Mouse (Mus musculus) left cerebral cortex, postnatal 10 days (tissue): ENCODE results near the gene Lrguk. TPM values are rescaled to one million over a fixed set of nuclear protein-coding genes. Genes with fewer than 3 reads are reported as not detected.

ENCODE experiments used
- DNase-seq, 2 experiments: peaks; one replicate each; pipeline ENCODE4 v3.0.0; 2021 to 2022; ENCODE audit warnings: low spot score in 2 of 2, mixed read lengths in 1 of 2; ENCODE audit errors: extremely low spot score in 1 of 2
- intact Hi-C: fragments of 180-260 bp; cut with DNase I; formaldehyde crosslinking; loops from one replicate; pipeline ENCODE4 v1.15.1; 2025
- total RNA-seq, 2 experiments: library from RNA; stranded (reverse); gene quantifications; 2 replicates each; pipeline ENCODE4 v1.2.3; 2021

The Lrguk gene
- 1 to 10 TPM; 3.4 to 3.7 TPM for total RNA-seq

GRCm38 (mm10) chr6:34028933-34029745 lies at the start of gene Lrguk:
Gene Lrguk (plus strand): TSS chr6:34029448.
- intact Hi-C loops: no loop called here
- peak; percentile 91 to 92 for DNase-seq

- intact Hi-C loops: no loop called here
- no peak for DNase-seq
Measured at GRCm38 (mm10) chr6:33982709-33983108, 46.5 kb upstream of the Lrguk start.

GRCm38 (mm10) chr6:33987132-33987531 lies 42.1 kb upstream of the Lrguk start:
- no peak for DNase-seq
- intact Hi-C loops: no loop called here

GRCm38 (mm10) chr6:33992213-33993034 lies 36.8 kb upstream of the Lrguk start:
- DNase-seq: no peak
- intact Hi-C loops: no loop called here

DNA sequence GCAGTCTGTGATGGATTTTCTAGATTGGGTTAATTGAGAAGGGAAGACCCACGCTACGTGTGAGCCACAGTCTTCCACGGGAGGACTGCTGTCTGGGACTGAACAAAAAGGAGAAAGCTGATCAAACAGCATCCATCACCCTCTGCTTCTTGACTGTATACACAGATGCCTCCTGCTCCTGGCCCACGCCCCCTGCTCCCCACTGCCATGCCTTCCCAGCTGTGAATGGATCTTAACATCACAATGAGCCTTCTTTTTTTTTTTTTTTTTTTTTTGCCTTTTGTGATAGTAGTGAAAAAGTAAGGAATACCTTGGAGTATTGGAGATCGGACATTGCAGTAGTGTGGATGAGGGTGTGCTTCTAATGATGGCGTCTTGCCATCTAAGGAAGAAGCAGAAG lies 35.4 kb upstream of the Lrguk start:
- intact Hi-C loops: no loop called here
- DNase-seq: no peak

DNA sequence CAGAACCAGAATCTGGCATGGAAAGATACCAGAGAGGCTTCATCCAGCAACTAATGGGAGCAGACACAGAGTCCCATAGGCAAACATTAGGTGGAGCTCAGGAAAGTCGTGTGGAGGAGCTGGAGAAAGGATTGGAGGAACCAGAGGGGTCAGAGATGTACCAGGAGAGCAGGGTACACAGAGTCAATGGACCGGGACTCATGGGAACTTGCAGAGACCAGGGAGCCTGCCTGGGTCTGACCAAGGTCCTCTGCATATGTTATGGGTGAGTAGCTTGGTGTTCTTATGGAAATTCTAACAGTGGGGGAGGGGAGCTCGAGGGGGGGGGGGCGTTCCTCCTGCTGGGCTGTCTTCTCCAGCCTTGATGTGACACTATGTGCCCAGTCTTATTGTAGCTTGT lies 30.7 kb upstream of the Lrguk start:
- intact Hi-C loops: no loop called here
- DNase-seq: no peak

DNA sequence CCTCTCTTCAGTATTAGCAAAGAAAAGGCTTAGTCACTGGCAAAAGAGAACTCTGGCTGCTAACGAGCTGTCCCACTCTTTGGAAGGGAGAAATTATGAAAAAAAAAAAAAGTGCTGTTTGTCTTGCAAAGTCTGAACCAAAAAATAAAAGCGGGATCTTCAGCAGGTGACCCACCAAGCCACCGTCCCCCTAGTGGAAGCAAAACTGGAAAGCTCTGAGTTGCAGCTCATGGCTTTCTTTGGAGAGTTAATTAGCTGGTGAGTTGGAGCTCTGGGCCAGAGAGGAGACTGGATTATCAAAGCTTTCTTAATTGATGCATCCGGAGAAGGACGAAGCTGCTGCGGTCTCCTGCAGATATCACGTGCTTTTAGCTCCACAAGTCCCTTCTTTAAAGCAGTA lies 29.7 kb upstream of the Lrguk start:
- DNase-seq: no peak
- intact Hi-C loops: no loop called here

- intact Hi-C loops: no loop called here
Measured at GRCm38 (mm10) chr6:34000644-34001043, 28.6 kb upstream of the Lrguk start.

GRCm38 (mm10) chr6:34003033-34003432 lies 26.2 kb upstream of the Lrguk start:
- DNase-seq: no peak
- intact Hi-C loops: no loop called here

More at GRCm38 (mm10) chr6:34000644-34001043, 28.6 kb upstream of the Lrguk start:
- no peak for DNase-seq

DNA sequence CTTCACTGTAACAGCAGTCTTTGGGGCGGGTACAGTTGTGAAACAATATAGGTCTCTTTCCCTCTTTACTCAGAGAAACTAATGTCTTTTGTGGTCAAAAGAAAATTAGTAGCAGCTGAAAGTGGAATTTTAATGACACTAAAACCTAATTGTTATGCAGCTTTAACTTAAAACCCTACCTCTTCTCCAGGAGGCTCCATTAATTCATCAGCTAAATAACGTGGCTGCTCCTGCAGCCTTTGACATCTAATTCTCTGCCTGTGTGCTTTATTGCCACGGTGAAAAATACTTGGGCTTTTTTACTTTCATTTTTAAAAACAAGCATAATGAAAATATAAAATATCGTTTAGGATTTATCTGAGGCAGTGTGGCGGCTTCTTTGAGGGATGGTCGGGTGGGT lies 15.8 kb upstream of the Lrguk start:
- intact Hi-C loops: no loop called here
- no peak for DNase-seq

DNA sequence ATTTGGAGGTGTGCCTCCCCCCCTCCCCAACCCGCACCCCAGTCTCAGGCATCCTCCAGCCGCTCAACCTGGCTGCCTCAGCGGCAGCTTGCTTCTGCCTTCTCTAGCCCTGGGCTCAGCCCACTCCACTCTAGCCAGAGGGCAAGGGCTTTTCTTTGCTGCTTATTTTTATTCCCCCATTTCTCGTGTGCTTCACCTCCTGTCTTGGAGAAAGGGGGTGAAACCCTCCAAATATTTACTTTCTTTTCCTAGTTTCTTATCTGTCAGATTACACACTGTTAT lies 439 bp downstream of the Lrguk start:
- DNase-seq: no peak
- intact Hi-C loops: no loop called here

DNA sequence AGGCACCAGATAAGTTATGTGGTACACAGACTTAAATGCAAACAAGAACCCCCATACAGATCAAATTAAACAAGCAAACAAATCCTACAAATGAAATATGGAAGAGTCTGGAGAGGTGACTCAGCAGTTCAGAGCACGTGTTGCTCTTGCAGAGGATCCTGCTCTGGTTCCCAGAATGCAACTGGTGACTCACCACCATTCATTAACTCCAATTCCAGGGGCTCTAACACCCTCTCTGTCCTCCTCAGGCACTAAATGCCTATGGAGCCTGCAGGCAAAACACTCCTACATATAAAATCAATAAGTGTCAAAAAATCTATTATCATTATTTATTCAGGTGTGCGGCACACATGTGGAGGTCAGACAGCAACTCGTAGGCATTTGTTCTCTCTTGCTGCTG lies 4.8 kb downstream of the Lrguk start:
- intact Hi-C loops: no loop called here

DNA sequence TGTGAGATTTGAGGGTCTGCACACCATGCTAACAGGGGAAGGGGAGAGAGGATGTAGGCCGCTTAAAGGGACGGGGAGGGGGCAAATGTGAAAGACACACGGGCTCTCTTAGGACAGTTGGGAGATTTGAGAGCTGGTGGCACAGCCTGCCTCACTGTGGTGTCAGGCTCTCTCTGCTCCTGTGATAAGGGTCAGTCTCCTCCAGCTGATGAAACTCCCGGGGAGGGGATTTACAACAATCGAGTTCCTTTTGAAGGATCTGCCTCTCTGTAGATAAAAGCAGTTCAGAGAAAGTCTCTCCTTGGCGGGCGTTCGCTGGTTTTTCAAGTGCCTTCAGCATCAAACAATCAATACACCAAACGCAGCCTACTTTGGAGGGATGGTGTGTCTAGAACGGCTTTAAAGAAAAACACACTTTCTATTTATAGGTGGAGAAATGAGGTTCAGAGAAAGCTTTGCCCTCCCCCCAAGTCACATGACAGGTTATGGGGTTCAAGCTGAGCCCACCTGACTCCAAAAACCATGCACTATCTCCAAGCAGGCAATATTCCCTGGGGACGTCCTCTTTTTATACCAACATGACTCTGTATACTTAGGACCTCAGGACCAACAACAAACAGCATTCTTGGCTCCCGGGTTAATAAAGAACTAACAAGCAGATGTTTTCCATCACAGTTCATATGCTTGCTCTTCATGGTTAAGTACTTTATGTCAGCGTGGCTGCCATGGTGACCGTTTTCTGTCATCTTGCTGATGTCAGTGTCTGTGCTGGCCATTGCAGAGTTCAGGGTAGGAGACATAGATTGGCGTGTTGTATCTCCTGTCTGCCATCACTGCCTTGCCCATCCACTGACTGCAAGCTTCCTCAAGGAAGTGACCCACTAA lies 5.6 kb downstream of the Lrguk start:
- no peak for DNase-seq
- intact Hi-C loops: no loop called here

More for the DNA sequence above, 4.8 kb downstream of the Lrguk start:
- DNase-seq: no peak

DNA sequence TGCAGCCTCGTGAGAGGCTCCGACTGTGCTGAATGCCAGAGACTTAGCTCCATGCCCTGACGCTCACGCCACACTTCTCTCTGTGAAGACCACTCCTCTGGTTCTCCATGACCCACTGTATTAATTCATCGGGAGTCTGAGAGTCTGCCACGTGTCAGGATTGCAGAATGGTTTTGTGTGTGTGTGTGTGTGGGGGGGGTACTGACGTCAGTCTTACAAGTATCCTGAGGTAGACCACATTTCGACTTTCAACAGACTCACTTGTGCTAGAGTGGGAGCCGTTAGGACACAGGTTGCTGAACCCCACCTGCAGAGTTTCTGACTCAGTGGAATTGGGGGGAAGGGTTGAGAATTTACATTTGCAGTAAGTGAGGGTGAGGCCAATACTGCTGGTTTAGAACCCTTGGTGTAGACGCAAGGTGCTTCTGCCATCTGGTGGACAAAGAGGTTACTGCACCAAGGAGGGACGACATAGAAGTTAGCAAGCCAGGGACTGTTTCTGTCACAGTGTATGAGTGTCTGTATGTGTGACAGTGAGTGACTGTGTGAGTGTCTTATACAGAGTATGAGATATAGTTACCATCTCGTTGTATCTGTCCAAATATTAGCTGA lies 11.5 kb downstream of the Lrguk start:
- intact Hi-C loops: no loop called here
- peak; percentile 76 to 83 for DNase-seq

DNA sequence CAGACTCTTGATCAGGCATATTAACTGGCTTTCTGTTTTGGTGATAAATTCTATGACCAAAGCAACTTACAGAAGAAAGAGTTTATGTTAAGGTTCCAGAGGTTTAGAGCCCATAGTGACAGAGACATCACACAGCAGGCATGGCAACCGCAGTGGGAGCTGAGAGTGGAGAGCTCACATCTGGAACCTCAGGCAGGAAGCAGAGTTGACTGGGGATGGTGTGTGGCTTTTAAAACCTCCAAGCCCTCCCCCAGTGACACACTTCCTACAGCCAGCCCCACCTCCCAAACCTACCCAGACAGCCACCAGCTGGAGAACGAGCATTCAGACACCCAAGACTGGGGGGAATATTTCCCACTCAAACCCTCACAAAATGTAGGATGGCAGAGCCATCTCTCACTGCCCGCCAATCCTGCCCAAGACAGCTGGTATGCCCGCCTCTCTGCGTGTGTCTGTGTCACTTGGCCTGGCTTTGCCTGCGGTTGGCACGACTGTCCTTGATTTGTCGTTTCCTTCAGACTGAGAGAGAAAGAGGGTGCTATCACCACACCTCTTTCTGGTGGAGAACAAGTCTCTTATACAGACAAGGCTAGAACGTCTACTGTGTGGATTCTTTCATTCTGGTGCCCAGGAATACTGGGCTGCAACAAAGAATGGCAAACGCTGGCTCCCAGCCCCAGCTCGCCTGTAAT lies 12.5 kb downstream of the Lrguk start:
- intact Hi-C loops: no loop called here
- DNase-seq: no peak

DNA sequence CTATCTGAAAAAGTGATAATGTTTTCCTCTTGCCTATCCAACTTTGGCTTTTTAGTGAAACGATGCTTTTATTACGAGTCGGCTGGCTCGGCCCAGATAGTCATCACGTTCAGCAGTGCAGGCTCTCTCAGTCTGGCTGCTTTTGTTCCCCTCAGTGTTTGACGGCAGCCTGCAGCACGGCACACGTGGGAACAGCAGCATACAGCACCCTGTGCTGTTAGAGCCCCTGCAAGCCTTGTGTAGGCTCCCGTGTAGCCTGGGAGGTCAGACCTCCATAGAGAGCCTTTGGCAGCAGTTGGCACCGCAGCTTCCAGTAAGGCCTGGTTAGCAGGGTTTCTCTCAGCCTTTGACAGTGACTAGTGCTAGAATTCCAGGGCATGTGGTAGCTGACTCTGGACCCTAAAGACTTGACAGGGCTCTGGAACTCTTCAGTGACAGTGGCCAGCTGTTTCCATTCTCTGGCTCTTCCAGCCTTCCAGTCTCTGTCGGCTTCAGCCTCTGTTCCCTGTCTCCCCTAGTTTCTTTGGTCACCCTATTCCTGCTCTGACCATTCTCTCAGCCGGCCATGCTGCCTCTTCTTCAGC lies 15.1 kb downstream of the Lrguk start:
- intact Hi-C loops: no loop called here

DNA sequence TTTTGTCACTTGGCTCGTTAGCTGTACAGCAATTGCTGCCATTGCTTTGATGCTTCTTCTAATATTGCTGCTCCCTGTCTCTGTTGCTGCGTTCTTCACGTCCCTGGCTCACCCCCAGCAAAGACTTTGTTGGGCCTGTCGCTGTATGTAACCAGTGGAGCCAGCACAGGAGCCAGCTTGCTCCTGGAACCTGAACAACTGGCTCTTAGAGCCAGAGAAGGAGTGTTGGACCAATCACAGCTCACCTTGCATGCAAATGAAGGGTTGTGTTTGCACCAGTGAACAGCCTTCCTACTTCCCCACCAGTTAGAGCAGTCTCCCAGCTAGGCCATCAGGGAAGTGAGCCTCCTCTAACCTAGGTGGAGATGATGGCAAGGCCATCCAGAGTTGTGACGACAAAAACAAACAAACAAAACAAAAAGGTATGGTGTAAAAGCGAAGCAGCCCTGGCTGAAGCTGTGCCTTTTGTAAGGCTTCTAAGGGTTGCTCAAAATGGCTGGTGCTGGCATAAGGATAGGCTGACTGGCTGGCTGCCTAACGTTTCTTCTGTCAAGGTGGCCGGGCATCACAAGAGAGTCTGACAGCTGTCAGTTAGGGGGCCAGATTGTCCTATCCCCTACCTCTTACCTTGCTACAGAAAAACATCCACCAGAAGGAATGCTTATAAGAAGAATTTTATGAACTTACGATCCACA lies 15.7 kb downstream of the Lrguk start:
- DNase-seq: no peak
- intact Hi-C loops: no loop called here

More for the DNA sequence above, 15.1 kb downstream of the Lrguk start:
- DNase-seq: no peak
